Mouse (Mus musculus): ENCODE measurements at regions not wholly inside any gene's neighbourhood (a gene's known extent, or its start where the extent isn't known, plus 50 kb on each side); places are given as distances from the start of the nearest gene placed in this dataset.

- Histone ChIP-seq H3K4me1 (replicated peaks) (peaks cover 17% of the 10 kb centered on the region), H3K4me2 (0 out of 2 replicates have a peak overlapping the region, but pooled peaks have one; percentile 5), H3K27ac (peak overlapping the region; percentile 60), H3K9me3 (no peaks in the 10 kb centered on the region), H3K27me3 (peaks cover 3% of the 10 kb centered on the region; the same call in 1 of the 2 replicates), H3K4me3 (replicated peaks) (no peak overlapping the region), H3K9ac (replicated peaks) (no peak overlapping the region), H3K36me3 (no peaks in the 10 kb centered on the region)
- 43% methylated on average over 13 of the region's 13 CpGs for WGBS
- ATAC-seq (ENCODE audit: insufficient number of reproducible peaks, insufficient read depth, low FRiP score, low TSS enrichment, low read depth) = peak; percentile 52; the same call in 1 of the 2 replicates
These were observed 331.1 kb downstream of the Agtpbp1 start for GRCm38 (mm10) chr13:59253667-59254558.

GRCm38 (mm10) chr13:59251252-59252006 lies 333.6 kb downstream of the Agtpbp1 start:
- H3K27ac ChIP-seq = no peak overlapping the region
- 68% methylated on average over 12 of the region's 12 CpGs for WGBS
- no peak overlapping the region for H3K4me3 ChIP-seq (replicated peaks)
- peaks cover 3% of the 10 kb centered on the region; the same call in 1 of the 2 replicates for H3K27me3 ChIP-seq
- peaks cover 21% of the 10 kb centered on the region for H3K4me1 ChIP-seq (replicated peaks)
- no peak overlapping the region for H3K4me2 ChIP-seq
- no peaks in the 10 kb centered on the region for H3K9me3 ChIP-seq
- H3K9ac ChIP-seq (replicated peaks) = no peak overlapping the region
- no peaks in the 10 kb centered on the region for H3K36me3 ChIP-seq
- no peak for ATAC-seq (ENCODE audit: insufficient number of reproducible peaks, insufficient read depth, low FRiP score, low TSS enrichment, low read depth)

- Histone ChIP-seq H3K4me1 (replicated peaks) (peaks cover 9% of the 10 kb centered on the region), H3K4me2 (no peak overlapping the region), H3K36me3 (no peaks in the 10 kb centered on the region), H3K9me3 (no peaks in the 10 kb centered on the region), H3K4me3 (replicated peaks) (no peak overlapping the region), H3K27me3 (peaks cover 3% of the 10 kb centered on the region; the same call in 1 of the 2 replicates), H3K27ac (no peak overlapping the region), H3K9ac (replicated peaks) (no peak overlapping the region)
- ATAC-seq (ENCODE audit: insufficient number of reproducible peaks, insufficient read depth, low FRiP score, low TSS enrichment, low read depth) = no peak
- WGBS = 47% methylated on average over 9 of the region's 9 CpGs
These were observed 336.6 kb downstream of the Agtpbp1 start for GRCm38 (mm10) chr13:59248411-59248810.

- no peak overlapping the region for H3K4me3 ChIP-seq (replicated peaks)
- peaks cover 4% of the 10 kb centered on the region; the same call in 1 of the 2 replicates for H3K4me1 ChIP-seq (replicated peaks)
- H3K27me3 ChIP-seq = peaks cover 3% of the 10 kb centered on the region; the same call in 1 of the 2 replicates
- 67% methylated on average over 7 of the region's 7 CpGs for WGBS
- no peaks in the 10 kb centered on the region for H3K36me3 ChIP-seq
- no peaks in the 10 kb centered on the region for H3K9me3 ChIP-seq
- H3K9ac ChIP-seq (replicated peaks) = no peak overlapping the region
- ATAC-seq (ENCODE audit: insufficient number of reproducible peaks, insufficient read depth, low FRiP score, low TSS enrichment, low read depth) = no peak
- no peak overlapping the region for H3K27ac ChIP-seq
- H3K4me2 ChIP-seq = no peak overlapping the region
These were observed 338.0 kb downstream of the Agtpbp1 start for GRCm38 (mm10) chr13:59246984-59247537.

GRCm38 (mm10) chr13:59246070-59246469 lies 339.0 kb downstream of the Agtpbp1 start:
- Histone ChIP-seq H3K36me3 (no peaks in the 10 kb centered on the region), H3K4me2 (no peak overlapping the region), H3K27ac (no peak overlapping the region), H3K4me1 (replicated peaks) (peaks cover 4% of the 10 kb centered on the region; the same call in 1 of the 2 replicates), H3K4me3 (replicated peaks) (no peak overlapping the region), H3K9me3 (no peaks in the 10 kb centered on the region), H3K27me3 (no peaks in the 10 kb centered on the region), H3K9ac (replicated peaks) (no peak overlapping the region)
- 63% methylated on average over 6 of the region's 6 CpGs for WGBS
- no peak for ATAC-seq (ENCODE audit: insufficient number of reproducible peaks, insufficient read depth, low FRiP score, low TSS enrichment, low read depth)

- Histone ChIP-seq H3K27ac (no peak overlapping the region), H3K4me2 (no peak overlapping the region), H3K36me3 (no peaks in the 10 kb centered on the region), H3K27me3 (no peaks in the 10 kb centered on the region), H3K4me3 (replicated peaks) (no peak overlapping the region), H3K4me1 (replicated peaks) (peaks cover 4% of the 10 kb centered on the region; the same call in 1 of the 2 replicates), H3K9ac (replicated peaks) (no peak overlapping the region), H3K9me3 (no peaks in the 10 kb centered on the region)
- 100% methylated on average over 1 of the region's 1 CpGs for WGBS
- no peak for ATAC-seq (ENCODE audit: insufficient number of reproducible peaks, insufficient read depth, low FRiP score, low TSS enrichment, low read depth)
These were observed 340.4 kb downstream of the Agtpbp1 start for GRCm38 (mm10) chr13:59244622-59245021.

GRCm38 (mm10) chr13:59242671-59243070 lies 342.4 kb downstream of the Agtpbp1 start:
- no peaks in the 10 kb centered on the region for H3K36me3 ChIP-seq
- no peak overlapping the region for H3K4me2 ChIP-seq
- H3K4me3 ChIP-seq (replicated peaks) = no peak overlapping the region
- H3K9me3 ChIP-seq = no peaks in the 10 kb centered on the region
- no peak overlapping the region for H3K27ac ChIP-seq
- no peaks in the 10 kb centered on the region for H3K27me3 ChIP-seq
- WGBS = 55% methylated on average over 4 of the region's 4 CpGs
- H3K4me1 ChIP-seq (replicated peaks) = peaks cover 12% of the 10 kb centered on the region
- H3K9ac ChIP-seq (replicated peaks) = no peak overlapping the region
- no peak for ATAC-seq (ENCODE audit: insufficient number of reproducible peaks, insufficient read depth, low FRiP score, low TSS enrichment, low read depth)

GRCm38 (mm10) chr13:59238696-59239095 lies 346.3 kb downstream of the Agtpbp1 start:
- no peaks in the 10 kb centered on the region for H3K9me3 ChIP-seq
- no peak for ATAC-seq (ENCODE audit: insufficient number of reproducible peaks, insufficient read depth, low FRiP score, low TSS enrichment, low read depth)

GRCm38 (mm10) chr13:59235836-59236235 lies 349.2 kb downstream of the Agtpbp1 start:
- H3K9me3 ChIP-seq = no peaks in the 10 kb centered on the region
- ATAC-seq (ENCODE audit: insufficient number of reproducible peaks, insufficient read depth, low FRiP score, low TSS enrichment, low read depth) = no peak
- WGBS = 91% methylated on average over 9 of the region's 9 CpGs
- no peak overlapping the region for H3K4me2 ChIP-seq
- H3K36me3 ChIP-seq = no peaks in the 10 kb centered on the region
- H3K27me3 ChIP-seq = no peaks in the 10 kb centered on the region
- H3K9ac ChIP-seq (replicated peaks) = no peak overlapping the region
- H3K4me3 ChIP-seq (replicated peaks) = no peak overlapping the region
- H3K4me1 ChIP-seq (replicated peaks) = peaks cover 8% of the 10 kb centered on the region
- H3K27ac ChIP-seq = no peak overlapping the region

More at GRCm38 (mm10) chr13:59238696-59239095, 346.3 kb downstream of the Agtpbp1 start:
- H3K9ac ChIP-seq (replicated peaks) = no peak overlapping the region
- H3K4me2 ChIP-seq = no peak overlapping the region
- H3K4me1 ChIP-seq (replicated peaks) = peaks cover 8% of the 10 kb centered on the region
- WGBS = 62% methylated on average over 1 of the region's 1 CpGs
- no peak overlapping the region for H3K4me3 ChIP-seq (replicated peaks)
- H3K27me3 ChIP-seq = no peaks in the 10 kb centered on the region
- no peaks in the 10 kb centered on the region for H3K36me3 ChIP-seq
- H3K27ac ChIP-seq = no peak overlapping the region

GRCm38 (mm10) chr13:59229111-59229541 lies 355.9 kb downstream of the Agtpbp1 start:
- Histone ChIP-seq H3K4me3 (replicated peaks) (no peak overlapping the region), H3K4me1 (replicated peaks) (peaks cover 14% of the 10 kb centered on the region), H3K9me3 (no peaks in the 10 kb centered on the region), H3K36me3 (no peaks in the 10 kb centered on the region), H3K9ac (replicated peaks) (no peak overlapping the region), H3K27ac (no peak overlapping the region), H3K4me2 (no peak overlapping the region), H3K27me3 (no peaks in the 10 kb centered on the region)
- no peak for ATAC-seq (ENCODE audit: insufficient number of reproducible peaks, insufficient read depth, low FRiP score, low TSS enrichment, low read depth)
- WGBS = 87% methylated on average over 6 of the region's 6 CpGs
